Mouse (Mus musculus): ENCODE data around the gene Car1. TPM values are rescaled to one million over a fixed set of nuclear protein-coding genes. Genes with fewer than 3 reads are reported as not detected.
"Not testable (repeated sequence)": the region's sequence is repeated elsewhere in the genome, so short reads cannot be mapped to it uniquely, and the experiment has no call there.

Gene Car1
- not detected in 2 replicates for polyA plus RNA-seq (2015; fragmentation: Nextera tagmentation; extraction: Ambion mirVana)

GRCm38 (mm10) chr3:14808211-14808610, at the start of gene Car1:
Gene Car1, minus strand, starts transcription at chr3:14808368.
- Histone ChIP-seq H3K4me3 (no peak within 1 kb of the TSS), H3K9me3 (no peaks in the 10 kb centered on the region), H3K9ac (no peak within 1 kb of the TSS), H3K27ac (replicated peaks) (no peak within 1 kb of the TSS), H3K36me3 (no peaks in the 10 kb centered on the region), H3K4me1 (replicated peaks) (no peaks in the 10 kb centered on the region), H3K4me2 (no peak within 1 kb of the TSS), H3K27me3 (no peaks in the 10 kb centered on the region)
- WGBS = 94% methylated on average over 1 of the region's 1 CpGs
- ATAC-seq (ENCODE audit: low read depth) = no peak

- Histone ChIP-seq H3K27me3 (no peaks in the 10 kb centered on the region), H3K27ac (replicated peaks) (no peak overlapping the region), H3K4me3 (no peak overlapping the region), H3K36me3 (no peaks in the 10 kb centered on the region), H3K4me2 (no peak overlapping the region), H3K4me1 (replicated peaks) (peaks cover 11% of the 10 kb centered on the region), H3K9me3 (no peaks in the 10 kb centered on the region), H3K9ac (no peak overlapping the region)
- ATAC-seq (ENCODE audit: low read depth) = no peak
- 85% methylated on average over 3 of the region's 3 CpGs for WGBS
Measured at GRCm38 (mm10) chr3:14857874-14858273, 49.7 kb upstream of the Car1 start.

- Histone ChIP-seq H3K27ac (replicated peaks) (no peak overlapping the region), H3K9ac (no peak overlapping the region), H3K4me1 (replicated peaks) (no peaks in the 10 kb centered on the region), H3K36me3 (no peaks in the 10 kb centered on the region), H3K4me2 (no peak overlapping the region), H3K9me3 (no peaks in the 10 kb centered on the region), H3K4me3 (no peak overlapping the region), H3K27me3 (no peaks in the 10 kb centered on the region)
- 87% methylated on average over 1 of the region's 1 CpGs for whole genome bisulfite sequencing
- ATAC-seq (ENCODE audit: low read depth) = no peak
Measured at GRCm38 (mm10) chr3:14854446-14854845, 46.3 kb upstream of the Car1 start.

DNA sequence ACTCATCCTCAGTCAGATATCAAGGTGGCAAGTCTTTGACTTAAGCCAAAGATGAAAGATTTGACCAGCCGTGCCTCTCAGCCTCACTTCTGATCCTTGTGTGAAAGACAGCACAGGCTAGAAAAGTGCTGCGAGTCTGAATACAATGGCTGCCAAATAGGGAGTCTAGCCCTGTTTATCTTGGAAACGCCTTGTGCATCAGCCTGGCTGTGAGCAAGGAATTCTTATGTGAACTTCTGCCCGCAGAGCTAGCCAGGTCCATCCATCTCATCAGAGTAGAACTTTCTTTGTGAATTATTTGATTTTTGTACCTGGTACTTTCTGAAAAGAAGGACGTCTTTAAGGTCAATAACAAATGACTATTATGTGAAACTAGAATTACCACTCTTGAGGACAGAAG, 45.8 kb upstream of the Car1 start:
- Histone ChIP-seq H3K36me3 (no peaks in the 10 kb centered on the region), H3K27me3 (no peaks in the 10 kb centered on the region), H3K9me3 (no peaks in the 10 kb centered on the region), H3K4me2 (no peak overlapping the region), H3K9ac (no peak overlapping the region), H3K4me1 (replicated peaks) (no peaks in the 10 kb centered on the region), H3K4me3 (no peak overlapping the region), H3K27ac (replicated peaks) (no peak overlapping the region)
- no peak for ATAC-seq (ENCODE audit: low read depth)
- WGBS = 73% methylated on average over 5 of the region's 5 CpGs

- Histone ChIP-seq H3K4me2 (no peak overlapping the region), H3K9me3 (no peaks in the 10 kb centered on the region), H3K36me3 (no peaks in the 10 kb centered on the region), H3K4me3 (no peak overlapping the region), H3K4me1 (replicated peaks) (no peaks in the 10 kb centered on the region), H3K9ac (no peak overlapping the region), H3K27ac (replicated peaks) (no peak overlapping the region), H3K27me3 (no peaks in the 10 kb centered on the region)
- no peak for ATAC-seq (ENCODE audit: low read depth)
- WGBS = 88% methylated on average over 2 of the region's 2 CpGs
Measured at GRCm38 (mm10) chr3:14848587-14849254, 40.6 kb upstream of the Car1 start.

DNA sequence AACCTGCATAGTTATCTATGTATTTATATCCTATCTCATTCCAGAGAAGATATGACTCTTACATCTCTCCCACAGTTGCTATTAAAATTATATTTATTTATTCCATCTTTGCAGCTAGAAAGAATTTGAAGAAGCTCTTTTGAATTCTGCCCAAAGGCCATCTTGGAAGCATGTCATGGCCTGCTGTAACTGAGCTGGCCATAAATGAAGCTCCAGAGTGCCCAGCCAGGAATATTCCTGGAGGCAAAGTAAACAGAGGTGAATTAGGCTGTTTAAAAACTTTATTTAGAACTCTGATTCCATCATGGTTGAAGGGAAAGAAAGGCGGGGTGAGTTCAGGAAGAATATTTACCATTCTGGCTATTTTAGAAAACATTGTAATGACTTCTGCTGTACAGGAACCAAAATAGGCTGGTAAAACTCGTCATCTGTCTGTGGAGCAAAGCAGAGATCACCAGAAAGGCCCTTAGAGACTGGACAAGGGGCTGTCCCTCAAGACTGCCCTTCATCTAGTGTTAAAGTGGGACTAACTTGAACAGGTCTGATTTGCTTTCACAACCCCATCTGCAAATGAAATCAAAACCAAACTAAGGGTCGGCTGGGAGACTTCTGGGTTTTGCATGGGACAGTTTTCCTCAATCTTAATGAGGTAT, 31.4 kb upstream of the Car1 start:
- ATAC-seq (ENCODE audit: low read depth) = no peak
- 81% methylated on average over 3 of the region's 3 CpGs for WGBS
- Histone ChIP-seq H3K4me2 (no peak overlapping the region), H3K9me3 (no peaks in the 10 kb centered on the region), H3K4me1 (replicated peaks) (no peaks in the 10 kb centered on the region), H3K27ac (replicated peaks) (no peak overlapping the region), H3K9ac (no peak overlapping the region), H3K27me3 (no peaks in the 10 kb centered on the region), H3K4me3 (no peak overlapping the region), H3K36me3 (no peaks in the 10 kb centered on the region)

DNA sequence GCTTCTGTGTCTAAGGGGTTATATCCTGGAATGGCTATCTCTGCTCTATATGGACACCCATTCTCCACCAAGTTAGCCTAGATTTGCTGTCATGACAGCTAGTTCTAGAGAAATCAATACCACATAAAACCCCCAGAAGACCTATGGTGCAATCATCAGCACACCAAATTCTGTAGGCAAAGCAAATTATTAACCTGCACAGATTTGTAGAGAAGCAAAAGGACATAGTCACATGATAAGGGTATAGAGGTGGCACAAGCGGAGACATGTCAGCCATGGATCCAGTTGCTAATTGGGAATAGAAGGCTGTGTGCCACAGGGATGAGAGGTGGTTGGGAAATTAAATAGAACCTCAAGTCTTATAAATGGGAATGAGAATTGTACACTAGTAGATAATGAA, 30.8 kb upstream of the Car1 start:
- Histone ChIP-seq H3K4me3 (no peak overlapping the region), H3K36me3 (no peaks in the 10 kb centered on the region), H3K4me1 (replicated peaks) (no peaks in the 10 kb centered on the region), H3K9ac (no peak overlapping the region), H3K4me2 (no peak overlapping the region), H3K27me3 (no peaks in the 10 kb centered on the region), H3K27ac (replicated peaks) (no peak overlapping the region), H3K9me3 (no peaks in the 10 kb centered on the region)
- no peak for ATAC-seq (ENCODE audit: low read depth)
- WGBS = 100% methylated on average over 1 of the region's 1 CpGs

- Histone ChIP-seq H3K9ac (no peak overlapping the region), H3K9me3 (no peaks in the 10 kb centered on the region), H3K4me3 (no peak overlapping the region), H3K27me3 (no peaks in the 10 kb centered on the region), H3K36me3 (no peaks in the 10 kb centered on the region), H3K4me2 (no peak overlapping the region), H3K4me1 (replicated peaks) (no peaks in the 10 kb centered on the region), H3K27ac (replicated peaks) (no peak overlapping the region)
- no peak for ATAC-seq (ENCODE audit: low read depth)
Measured at GRCm38 (mm10) chr3:14832766-14833165, 24.6 kb upstream of the Car1 start.

GRCm38 (mm10) chr3:14831219-14831835, 23.2 kb upstream of the Car1 start:
- H3K4me1 ChIP-seq (replicated peaks) = no peaks in the 10 kb centered on the region
- H3K27me3 ChIP-seq = no peaks in the 10 kb centered on the region
- H3K9ac ChIP-seq = no peak overlapping the region
- H3K9me3 ChIP-seq = no peaks in the 10 kb centered on the region
- ATAC-seq (ENCODE audit: low read depth) = no peak
- 87% methylated on average over 5 of the region's 5 CpGs for WGBS
- H3K36me3 ChIP-seq = no peaks in the 10 kb centered on the region
- no peak overlapping the region for H3K27ac ChIP-seq (replicated peaks)
- H3K4me2 ChIP-seq = no peak overlapping the region
- no peak overlapping the region for H3K4me3 ChIP-seq

GRCm38 (mm10) chr3:14828896-14829295, 20.7 kb upstream of the Car1 start:
- Histone ChIP-seq H3K27ac (replicated peaks) (no peak overlapping the region), H3K4me2 (no peak overlapping the region), H3K9me3 (no peaks in the 10 kb centered on the region), H3K36me3 (no peaks in the 10 kb centered on the region), H3K4me1 (replicated peaks) (no peaks in the 10 kb centered on the region), H3K27me3 (no peaks in the 10 kb centered on the region), H3K4me3 (no peak overlapping the region), H3K9ac (no peak overlapping the region)
- ATAC-seq (ENCODE audit: low read depth) = no peak

DNA sequence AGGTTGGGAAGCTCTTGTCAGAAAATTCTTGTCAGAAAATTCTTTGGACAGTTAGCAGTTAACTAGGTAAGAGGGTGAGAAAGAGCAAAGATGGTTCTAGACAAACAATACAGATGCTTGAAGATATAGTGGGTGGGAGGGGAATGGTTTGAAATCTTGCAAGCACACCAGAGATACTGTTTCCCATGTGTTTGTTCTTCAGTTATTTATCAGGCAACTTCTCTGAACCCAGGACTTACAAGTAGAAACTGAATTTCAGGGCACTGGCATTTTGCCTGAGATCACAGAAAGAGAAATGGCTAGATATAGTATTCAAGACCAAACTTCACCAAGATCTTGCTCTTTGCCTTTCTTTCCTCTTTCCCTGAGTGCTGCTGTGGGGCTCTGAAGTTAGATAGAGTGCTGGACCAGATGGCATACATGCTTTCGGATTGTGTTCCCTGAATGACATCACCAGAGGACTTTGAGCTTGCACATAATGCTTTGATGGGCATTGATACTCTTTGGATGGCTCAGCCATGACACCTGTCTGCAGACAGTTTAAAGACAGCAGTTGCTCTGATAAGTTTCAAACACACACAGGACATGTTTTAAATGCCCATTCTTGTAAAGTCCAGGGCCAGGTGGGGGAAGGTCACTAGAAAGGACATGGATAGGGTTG, 11.8 kb upstream of the Car1 start:
- no peak for ATAC-seq (ENCODE audit: low read depth)
- no peak overlapping the region for H3K4me2 ChIP-seq
- WGBS = 83% methylated on average over 1 of the region's 1 CpGs

GRCm38 (mm10) chr3:14815396-14815795, 7.2 kb upstream of the Car1 start:
- not testable (repeated sequence) for H3K36me3 ChIP-seq; H3K4me1 ChIP-seq (replicated peaks); H3K9me3 ChIP-seq; ATAC-seq (ENCODE audit: low read depth); H3K4me2 ChIP-seq; H3K4me3 ChIP-seq; H3K9ac ChIP-seq; H3K27me3 ChIP-seq; H3K27ac ChIP-seq (replicated peaks)
- 77% methylated on average over 1 of the region's 1 CpGs for WGBS

More for the DNA sequence above, 11.8 kb upstream of the Car1 start:
- no peak overlapping the region for H3K4me3 ChIP-seq
- H3K27me3 ChIP-seq = no peaks in the 10 kb centered on the region
- H3K27ac ChIP-seq (replicated peaks) = no peak overlapping the region
- no peaks in the 10 kb centered on the region for H3K4me1 ChIP-seq (replicated peaks)
- H3K9ac ChIP-seq = no peak overlapping the region
- H3K36me3 ChIP-seq = no peaks in the 10 kb centered on the region
- no peaks in the 10 kb centered on the region for H3K9me3 ChIP-seq
